Mouse (Mus musculus): ENCODE results near the gene Pkp4. TPM values are rescaled to one million over a fixed set of nuclear protein-coding genes. Genes with fewer than 3 reads are reported as not detected.
A peak's percentile ranks its signal among the peaks of the same experiment; 100 is the strongest.

Pkp4 gene
- total and polyA plus RNA-seq, 2 experiments from 2014 or later, result 20.1 to 97.6 TPM

- TF ChIP-seq CTCF (IDR thresholded peaks at IDR 0.05; ENCODE audit: low read depth), result no peak
Observed at GRCm38 (mm10) chr2:59205092-59205491, 44.4 kb downstream of the Pkp4 start.

GRCm38 (mm10) chr2:59206190-59206589 is 45.5 kb downstream of the Pkp4 start:
- Histone ChIP-seq H3K27me3 (ENCODE audit: insufficient read depth, low read length) (no peaks in the 10 kb centered on the region), H3K27ac (ENCODE audit: low read depth, low read length) (no peak overlapping the region), H3K4me1 (ENCODE audit: insufficient read depth) (0 out of 2 replicates have a peak, but pooled peaks cover 4% of the 10 kb centered on the region), H3K9me3 (ENCODE audit: low read length) (no peaks in the 10 kb centered on the region), H3K4me2 (ENCODE audit: low read depth) (no peak overlapping the region), H3K9ac (no peak overlapping the region), H3K36me3 (ENCODE audit: insufficient read depth) (no peaks in the 10 kb centered on the region), H3K4me3 (ENCODE audit: low read depth, low read length) (no peak overlapping the region)
- TF ChIP-seq CTCF (IDR thresholded peaks at IDR 0.05; ENCODE audit: low read depth), result no peak
- DNase-seq, result no peak
- ATAC-seq, result no peak
- WGBS, result 90% methylated on average over 2 of the region's 2 CpGs

More at GRCm38 (mm10) chr2:59205092-59205491, 44.4 kb downstream of the Pkp4 start:
- 0 out of 2 replicates have a peak, but pooled peaks cover 4% of the 10 kb centered on the region for H3K4me1 ChIP-seq (ENCODE audit: insufficient read depth)
- no peak overlapping the region for H3K9ac ChIP-seq
- H3K4me3 ChIP-seq (ENCODE audit: low read depth, low read length), result no peak overlapping the region
- H3K27me3 ChIP-seq (ENCODE audit: insufficient read depth, low read length), result no peaks in the 10 kb centered on the region
- H3K27ac ChIP-seq (ENCODE audit: low read depth, low read length), result no peak overlapping the region
- ATAC-seq (no peak), DNase-seq (no peak)
- H3K36me3 ChIP-seq (ENCODE audit: insufficient read depth), result no peaks in the 10 kb centered on the region
- no peaks in the 10 kb centered on the region for H3K9me3 ChIP-seq (ENCODE audit: low read length)
- H3K4me2 ChIP-seq (ENCODE audit: low read depth), result no peak overlapping the region
- WGBS, result 86% methylated on average over 9 of the region's 9 CpGs

GRCm38 (mm10) chr2:59207240-59207639 is 46.6 kb downstream of the Pkp4 start:
- Histone ChIP-seq H3K27ac (ENCODE audit: low read depth, low read length) (0 out of 2 replicates have a peak overlapping the region, but pooled peaks have one; percentile 40), H3K9me3 (ENCODE audit: low read length) (no peaks in the 10 kb centered on the region), H3K4me2 (ENCODE audit: low read depth) (no peak overlapping the region), H3K4me1 (ENCODE audit: insufficient read depth) (0 out of 2 replicates have a peak, but pooled peaks cover 4% of the 10 kb centered on the region), H3K36me3 (ENCODE audit: insufficient read depth) (no peaks in the 10 kb centered on the region), H3K4me3 (ENCODE audit: low read depth, low read length) (no peak overlapping the region), H3K27me3 (ENCODE audit: insufficient read depth, low read length) (no peaks in the 10 kb centered on the region), H3K9ac (no peak overlapping the region)
- 37% methylated on average over 4 of the region's 4 CpGs for WGBS
- TF ChIP-seq CTCF (IDR thresholded peaks at IDR 0.05; ENCODE audit: low read depth), result no peak
- DNase-seq (no peak), ATAC-seq (no peak)

- no peak overlapping the region for H3K4me3 ChIP-seq (ENCODE audit: low read depth, low read length)
- H3K9ac ChIP-seq, result no peak overlapping the region
- H3K4me2 ChIP-seq (ENCODE audit: low read depth), result no peak overlapping the region
- TF ChIP-seq CTCF (IDR thresholded peaks at IDR 0.05; ENCODE audit: low read depth), result no peak
- no peak for DNase-seq
- ATAC-seq, result peak; percentile 21; the same call in 1 of the 2 replicates
- no peaks in the 10 kb centered on the region for H3K27me3 ChIP-seq (ENCODE audit: insufficient read depth, low read length)
- 66% methylated on average over 5 of the region's 5 CpGs for WGBS
- H3K36me3 ChIP-seq (ENCODE audit: insufficient read depth), result no peaks in the 10 kb centered on the region
- no peak overlapping the region for H3K27ac ChIP-seq (ENCODE audit: low read depth, low read length)
- H3K4me1 ChIP-seq (ENCODE audit: insufficient read depth), result 0 out of 2 replicates have a peak, but pooled peaks cover 4% of the 10 kb centered on the region
- no peaks in the 10 kb centered on the region for H3K9me3 ChIP-seq (ENCODE audit: low read length)
Observed at GRCm38 (mm10) chr2:59207725-59208124, 47.1 kb downstream of the Pkp4 start.

GRCm38 (mm10) chr2:59208276-59208675 is 47.6 kb downstream of the Pkp4 start:
- no peak overlapping the region for H3K27ac ChIP-seq (ENCODE audit: low read depth, low read length)
- no peak for DNase-seq
- no peak overlapping the region for H3K4me3 ChIP-seq (ENCODE audit: low read depth, low read length)
- H3K4me2 ChIP-seq (ENCODE audit: low read depth), result no peak overlapping the region
- H3K9ac ChIP-seq, result no peak overlapping the region
- no peaks in the 10 kb centered on the region for H3K9me3 ChIP-seq (ENCODE audit: low read length)
- no peak for TF ChIP-seq CTCF (IDR thresholded peaks at IDR 0.05; ENCODE audit: low read depth)
- H3K27me3 ChIP-seq (ENCODE audit: insufficient read depth, low read length), result no peaks in the 10 kb centered on the region
- no peak for ATAC-seq
- 0 out of 2 replicates have a peak, but pooled peaks cover 4% of the 10 kb centered on the region for H3K4me1 ChIP-seq (ENCODE audit: insufficient read depth)
- 83% methylated on average over 9 of the region's 9 CpGs for WGBS
- H3K36me3 ChIP-seq (ENCODE audit: insufficient read depth), result no peaks in the 10 kb centered on the region

- Histone ChIP-seq H3K4me2 (ENCODE audit: low read depth) (no peak overlapping the region), H3K27ac (ENCODE audit: low read depth, low read length) (no peak overlapping the region), H3K9me3 (ENCODE audit: low read length) (no peaks in the 10 kb centered on the region), H3K27me3 (ENCODE audit: insufficient read depth, low read length) (no peaks in the 10 kb centered on the region), H3K9ac (no peak overlapping the region), H3K4me1 (ENCODE audit: insufficient read depth) (0 out of 2 replicates have a peak, but pooled peaks cover 4% of the 10 kb centered on the region), H3K4me3 (ENCODE audit: low read depth, low read length) (no peak overlapping the region), H3K36me3 (ENCODE audit: insufficient read depth) (no peaks in the 10 kb centered on the region)
- ATAC-seq (no peak), DNase-seq (no peak)
- 88% methylated on average over 5 of the region's 5 CpGs for WGBS
- TF ChIP-seq CTCF (IDR thresholded peaks at IDR 0.05; ENCODE audit: low read depth), result no peak
Observed at GRCm38 (mm10) chr2:59211051-59211450, 50.4 kb downstream of the Pkp4 start.

- no peak overlapping the region for H3K9ac ChIP-seq
- no peak for ATAC-seq
- TF ChIP-seq CTCF (IDR thresholded peaks at IDR 0.05; ENCODE audit: low read depth), result no peak
Observed at GRCm38 (mm10) chr2:59212430-59212829, 51.8 kb downstream of the Pkp4 start.

More at GRCm38 (mm10) chr2:59212430-59212829, 51.8 kb downstream of the Pkp4 start:
- 89% methylated on average over 4 of the region's 4 CpGs for WGBS
- Histone ChIP-seq H3K27ac (ENCODE audit: low read depth, low read length) (no peak overlapping the region), H3K4me3 (ENCODE audit: low read depth, low read length) (no peak overlapping the region), H3K4me1 (ENCODE audit: insufficient read depth) (0 out of 2 replicates have a peak, but pooled peaks cover under 1% of the 10 kb centered on the region), H3K27me3 (ENCODE audit: insufficient read depth, low read length) (no peaks in the 10 kb centered on the region), H3K36me3 (ENCODE audit: insufficient read depth) (no peaks in the 10 kb centered on the region), H3K9me3 (ENCODE audit: low read length) (no peaks in the 10 kb centered on the region), H3K4me2 (ENCODE audit: low read depth) (no peak overlapping the region)
- no peak for DNase-seq
